ENCODE assay signal across 28 mouse cellular contexts in the genomic region with DNA sequence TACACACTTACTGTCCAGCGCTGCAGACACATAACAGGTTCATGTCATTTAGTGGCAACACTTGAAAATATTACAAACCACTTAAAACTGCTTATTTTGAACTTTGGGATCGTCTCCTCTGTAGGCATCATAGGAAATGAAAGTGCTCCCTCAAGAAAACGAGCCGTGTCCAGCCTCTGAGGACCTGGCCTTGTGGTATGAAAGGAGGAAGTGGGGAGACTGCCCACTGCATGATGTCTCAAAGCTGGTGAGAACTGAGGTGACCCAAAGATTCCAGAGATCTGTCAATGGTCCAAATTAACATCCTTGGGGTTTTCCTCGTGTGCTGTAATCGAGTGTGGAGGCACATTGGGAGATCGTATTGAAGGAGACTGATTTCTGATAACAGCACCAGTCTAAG. TPM values are rescaled to one million over a fixed set of nuclear protein-coding genes. Genes with fewer than 3 reads are reported as not detected.
DNase-seq lines count a peak whose midpoint lies in the region; ATAC-seq and TF ChIP-seq lines count a peak whose summit lies in the region.
"Had no signal": no experiment of that assay in that cellular context is flagged by ENCODE, and none has a peak within 500 bp of the region (broad histone marks: within the 10 kb centered on the region; RNA-seq: fewer than 3 reads in every experiment).

No protein-coding gene starts in this region.

- WGBS in kidney, adult 2 months, result 58% methylated on average over 7 of the region's 7 CpGs
- 70% methylated on average over 7 of the region's 7 CpGs for WGBS in kidney, embryonic 14.5 days
- 84% methylated on average over 7 of the region's 7 CpGs for WGBS in neural tube, embryonic 15.5 days

- H3K27me3 ChIP-seq in kidney, adult 2 months (replicated peaks; ENCODE audit: control insufficient read depth, insufficient read depth, low read length), result no peaks in the 10 kb centered on the region
- no peaks in the 10 kb centered on the region for H3K27me3 ChIP-seq in kidney, embryonic 14.5 days (ENCODE audit: control insufficient read depth, insufficient read depth, low read length)
- no peaks in the 10 kb centered on the region for H3K27me3 ChIP-seq in neural tube, embryonic 15.5 days (replicated peaks)
- H3K27me3 ChIP-seq: heart, embryonic 15.5 days; hindbrain, embryonic 15.5 days; neural tube, embryonic 13.5 days had no signal

- H3K4me3 ChIP-seq in kidney, adult 2 months (ENCODE audit: insufficient read depth, low read depth, low read length), result no peak overlapping the region
- no peak overlapping the region for H3K4me3 ChIP-seq in kidney, embryonic 14.5 days (ENCODE audit: low read length)
- no peak overlapping the region for H3K4me3 ChIP-seq in neural tube, embryonic 15.5 days (replicated peaks)
- H3K4me3 ChIP-seq: embryonic facial prominence, embryonic 10.5 days; heart, embryonic 15.5 days; hindbrain, embryonic 15.5 days; limb, embryonic 10.5 days; myocyte; neural tube, embryonic 13.5 days had no signal

- intact Hi-C loops in left cerebral cortex, postnatal 14 days (cut with DNase I), result no loop called here

- H3K27ac ChIP-seq in kidney, adult 2 months (ENCODE audit: insufficient read depth, low read depth, low read length), result no peak overlapping the region; the same call in 1 of the 2 replicates
- no peak overlapping the region for H3K27ac ChIP-seq in kidney, embryonic 14.5 days (ENCODE audit: low read depth, low read length)
- H3K27ac ChIP-seq in neural tube, embryonic 15.5 days (replicated peaks), result no peak overlapping the region
- H3K27ac ChIP-seq: embryonic facial prominence, embryonic 10.5 days; heart, embryonic 15.5 days; hindbrain, embryonic 15.5 days; limb, embryonic 10.5 days; neural tube, embryonic 13.5 days had no signal

- peak; percentile 18 for DNase-seq in adrenal gland, postnatal 14 days
- no peak for DNase-seq in adrenal gland, adult 18-20 months (ENCODE audit: low spot score in 2 of 2)
- DNase-seq in kidney, adult 2 months, result peak; percentile 12
- DNase-seq in 416B (ENCODE audit: low read depth), result peak; percentile 72
- no peak for DNase-seq in left cerebral cortex, postnatal 14 days (ENCODE audit: low spot score in 2 of 2)
- DNase-seq: gastrocnemius, postnatal 14 days; liver; thymus, postnatal 14 days had no signal

- no peak for TF ChIP-seq POLR2A in kidney, adult 2 months (IDR thresholded peaks at IDR 0.05; ENCODE audit: low read depth, low read length)

- peaks cover 5% of the 10 kb centered on the region; the same call in 1 of the 2 replicates for H3K4me1 ChIP-seq in kidney, adult 2 months (ENCODE audit: control insufficient read depth, insufficient read depth, low read length)
- no peaks in the 10 kb centered on the region for H3K4me1 ChIP-seq in kidney, embryonic 14.5 days (ENCODE audit: control insufficient read depth, insufficient read depth, low read length)
- H3K4me1 ChIP-seq in neural tube, embryonic 15.5 days, result no peaks in the 10 kb centered on the region
- H3K4me1 ChIP-seq: embryonic facial prominence, embryonic 10.5 days; hindbrain, embryonic 15.5 days; limb, embryonic 10.5 days; neural tube, embryonic 13.5 days had no signal

- no peak overlapping the region for H3K4me2 ChIP-seq in kidney, embryonic 14.5 days (replicated peaks; ENCODE audit: low read depth, low read length)
- no peak overlapping the region for H3K4me2 ChIP-seq in neural tube, embryonic 15.5 days
- H3K4me2 ChIP-seq: heart, embryonic 15.5 days; hindbrain, embryonic 15.5 days; neural tube, embryonic 13.5 days had no signal

- no peak for ATAC-seq in kidney, embryonic 14.5 days (ENCODE audit: low FRiP score, low TSS enrichment)
- peak; percentile 57; the same call in 1 of the 2 replicates for ATAC-seq in granulocyte monocyte progenitor cell, adult 5-6 weeks (replicated peaks; ENCODE audit: poor library complexity, severe bottlenecking)
- ATAC-seq in neural tube, embryonic 15.5 days (ENCODE audit: low FRiP score), result no peak
- ATAC-seq: forebrain, embryonic 16.5 days; midbrain, embryonic 16.5 days had no signal

- H3K36me3 ChIP-seq in kidney, adult 2 months (ENCODE audit: control insufficient read depth, insufficient read depth, low read length), result no peaks in the 10 kb centered on the region
- H3K36me3 ChIP-seq in kidney, embryonic 14.5 days (ENCODE audit: control insufficient read depth, insufficient read depth, low read length), result no peaks in the 10 kb centered on the region
- no peaks in the 10 kb centered on the region for H3K36me3 ChIP-seq in neural tube, embryonic 15.5 days
- H3K36me3 ChIP-seq: embryonic facial prominence, embryonic 10.5 days; heart, embryonic 15.5 days; hindbrain, embryonic 15.5 days; limb, embryonic 10.5 days; neural tube, embryonic 13.5 days had no signal

- no peak for TF ChIP-seq CTCF in kidney, adult 2 months (conservative IDR thresholded peaks at IDR 0.05; ENCODE audit: insufficient read depth, insufficient read length, low read depth, low read length)

- H3K9me3 ChIP-seq in kidney, embryonic 14.5 days (ENCODE audit: control insufficient read depth, low read length), result no peaks in the 10 kb centered on the region
- H3K9me3 ChIP-seq in neural tube, embryonic 15.5 days (replicated peaks), result no peaks in the 10 kb centered on the region
- H3K9me3 ChIP-seq: embryonic facial prominence, embryonic 10.5 days; heart, embryonic 15.5 days; hindbrain, embryonic 15.5 days; limb, embryonic 10.5 days; neural tube, embryonic 13.5 days had no signal

- H3K9ac ChIP-seq in kidney, embryonic 14.5 days (ENCODE audit: low read depth, low read length), result no peak overlapping the region
- H3K9ac ChIP-seq in neural tube, embryonic 15.5 days (replicated peaks), result no peak overlapping the region
- H3K9ac ChIP-seq: heart, embryonic 15.5 days; hindbrain, embryonic 15.5 days; neural tube, embryonic 13.5 days had no signal

RNA-seq across cellular contexts. Expression of a gene that starts 58.4 kb away (rescaled TPM):
- total RNA-seq in adrenal gland, postnatal 14 days (2021), result not detected in 2 replicates
- total RNA-seq in adrenal gland, adult 18-20 months (2021), result not detected
- 0.09 TPM in 1 of 2 replicates, not detected in the other for polyA plus RNA-seq in kidney, adult 2 months (2012; rRNA removed)
- not detected in 2 replicates for polyA plus RNA-seq in kidney, embryonic 14.5 days (2014; fragmentation: Nextera tagmentation; extraction: Ambion mirVana)
- total RNA-seq in granulocyte monocyte progenitor cell, adult 5-6 weeks (2014; fragmentation: Nextera tagmentation), result not detected in 2 replicates
- total RNA-seq in granulocyte monocyte progenitor cell, adult 5-6 weeks (2017), result not detected in 2 replicates
- total RNA-seq in left cerebral cortex, postnatal 14 days (2021), result not detected
- polyA plus RNA-seq in neural tube, embryonic 15.5 days (2015; fragmentation: Nextera tagmentation; extraction: Ambion mirVana), result not detected in 2 replicates
- total RNA-seq: adrenal gland, postnatal 4 days; gastrocnemius, postnatal 14 days; hematopoietic stem cell, adult 5-6 weeks; layer of hippocampus, postnatal 14 days; left cerebral cortex, adult 8-10 months had no signal
- polyA plus RNA-seq: cerebellum, adult 2 months; cortical plate, adult 2 months; embryonic facial prominence, embryonic 10.5 days; forebrain, embryonic 16.5 days; heart, embryonic 15.5 days; hindbrain, embryonic 15.5 days; intestine, embryonic 14.5 days; myocyte; neural tube, embryonic 13.5 days; spleen, adult 2 months; stomach, embryonic 14.5 days had no signal

Comparison
In these comparisons a context has a peak if more than half of its experiments do, and no peak if none do; other contexts are left out.
1. DNase-seq: peak in adrenal gland, postnatal 14 days (single experiment), kidney, adult 2 months (single experiment) and 416B (single experiment); none in adrenal gland, adult 18-20 months (0 of 2) and left cerebral cortex, postnatal 14 days (0 of 2).